Mouse (Mus musculus): ENCODE measurements around the gene Lrmda.

GRCm38 (mm10) chr14:22995184-22995935 lies 975.8 kb downstream of the Lrmda start:
- no peak for TF ChIP-seq CTCF (IDR thresholded peaks at IDR 0.05; ENCODE audit: extremely low read depth, insufficient read depth, low read length)
- no peak for TF ChIP-seq POLR2A (IDR thresholded peaks at IDR 0.05; ENCODE audit: extremely low read depth, insufficient read depth, low read length)
